ENCODE assay signal across 16 mouse cellular contexts in the genomic region with DNA sequence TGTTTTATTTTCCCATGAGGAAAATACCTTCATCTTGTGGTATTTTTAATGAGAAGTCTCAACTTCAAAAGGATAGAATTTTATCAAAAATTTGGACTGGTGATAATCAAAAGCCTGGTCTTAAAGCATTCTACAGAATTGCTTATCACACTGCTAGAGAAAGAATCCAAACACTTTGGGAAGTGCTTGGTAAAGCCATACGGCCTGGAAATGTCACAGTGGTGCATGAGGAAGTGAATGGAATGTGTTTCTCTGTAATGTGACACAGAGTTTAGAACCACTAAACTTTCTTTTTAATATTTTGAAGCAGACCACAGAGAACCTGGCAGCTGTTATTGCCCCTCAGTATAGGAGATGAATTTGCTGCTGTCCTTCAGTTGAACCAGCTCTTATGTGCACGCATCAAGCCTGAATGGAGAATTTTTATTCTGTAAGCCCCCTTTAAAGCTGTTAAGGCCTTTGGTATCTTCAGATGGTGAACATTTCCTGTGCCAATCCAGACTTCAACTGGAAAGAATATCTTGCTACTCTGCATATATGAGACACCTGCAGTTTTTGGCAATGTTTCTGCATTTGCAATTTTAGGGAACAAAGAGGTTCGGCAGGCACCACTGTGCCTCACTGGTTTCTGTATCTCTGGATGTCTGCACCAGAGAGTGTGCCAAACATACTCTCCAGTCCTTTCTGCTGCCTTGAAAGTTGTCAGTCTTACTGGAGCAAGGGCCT.
DNase-seq lines count a peak whose midpoint lies in the region; ATAC-seq and TF ChIP-seq lines count a peak whose summit lies in the region.
"Had no signal": no experiment of that assay in that cellular context is flagged by ENCODE, and none has a peak within 500 bp of the region (broad histone marks: within the 10 kb centered on the region; RNA-seq: fewer than 3 reads in every experiment).

No protein-coding gene starts in this region.

- H3K4me3 ChIP-seq in hindbrain, embryonic 15.5 days = no peak overlapping the region
- no peak overlapping the region for H3K4me3 ChIP-seq in hindbrain, embryonic 12.5 days
- no peak overlapping the region for H3K4me3 ChIP-seq in heart, embryonic 11.5 days (ENCODE audit: low read depth, low read length)
- no peak overlapping the region for H3K4me3 ChIP-seq in intestine, postnatal 0 days (ENCODE audit: low read depth, low read length)
- H3K4me3 ChIP-seq: erythroblast, embryonic 14.5 days; heart, embryonic 15.5 days; limb, embryonic 13.5 days had no signal

- H3K9me3 ChIP-seq in hindbrain, embryonic 15.5 days = no peaks in the 10 kb centered on the region
- no peaks in the 10 kb centered on the region for H3K9me3 ChIP-seq in hindbrain, embryonic 12.5 days (replicated peaks)
- no peaks in the 10 kb centered on the region for H3K9me3 ChIP-seq in heart, embryonic 11.5 days (replicated peaks; ENCODE audit: control insufficient read depth, low read length)
- H3K9me3 ChIP-seq in intestine, postnatal 0 days (ENCODE audit: control insufficient read depth) = no peaks in the 10 kb centered on the region
- H3K9me3 ChIP-seq: heart, embryonic 15.5 days; limb, embryonic 13.5 days had no signal

- no peak overlapping the region for H3K9ac ChIP-seq in hindbrain, embryonic 15.5 days
- no peak overlapping the region for H3K9ac ChIP-seq in hindbrain, embryonic 12.5 days
- H3K9ac ChIP-seq in heart, embryonic 11.5 days (ENCODE audit: low read depth, low read length) = no peak overlapping the region
- H3K9ac ChIP-seq in intestine, postnatal 0 days (ENCODE audit: low read depth, low read length) = no peak overlapping the region
- H3K9ac ChIP-seq: heart, embryonic 15.5 days; limb, embryonic 13.5 days had no signal

- H3K27me3 ChIP-seq in hindbrain, embryonic 15.5 days = no peaks in the 10 kb centered on the region
- no peaks in the 10 kb centered on the region for H3K27me3 ChIP-seq in hindbrain, embryonic 12.5 days
- H3K27me3 ChIP-seq in heart, embryonic 11.5 days (ENCODE audit: control insufficient read depth, insufficient read depth, low read length) = no peaks in the 10 kb centered on the region
- H3K27me3 ChIP-seq in intestine, postnatal 0 days (replicated peaks; ENCODE audit: control insufficient read depth, insufficient read depth, low read length) = no peaks in the 10 kb centered on the region
- H3K27me3 ChIP-seq: heart, embryonic 15.5 days; limb, embryonic 13.5 days; Patski had no signal

- H3K27ac ChIP-seq in hindbrain, embryonic 15.5 days (replicated peaks) = no peak overlapping the region
- H3K27ac ChIP-seq in hindbrain, embryonic 12.5 days = no peak overlapping the region
- H3K27ac ChIP-seq in heart, embryonic 11.5 days (ENCODE audit: low read depth, low read length) = no peak overlapping the region
- no peak overlapping the region for H3K27ac ChIP-seq in intestine, postnatal 0 days (ENCODE audit: low read depth, low read length)
- H3K27ac ChIP-seq: heart, embryonic 15.5 days; limb, embryonic 13.5 days had no signal

- no peak for TF ChIP-seq POLR2A in brain, embryonic 14.5 days (IDR thresholded peaks at IDR 0.05; ENCODE audit: borderline replicate concordance, extremely low read depth, insufficient read depth, insufficient read length, poor library complexity, severe bottlenecking)

- no peaks in the 10 kb centered on the region for H3K36me3 ChIP-seq in hindbrain, embryonic 15.5 days
- no peaks in the 10 kb centered on the region for H3K36me3 ChIP-seq in hindbrain, embryonic 12.5 days
- no peaks in the 10 kb centered on the region for H3K36me3 ChIP-seq in heart, embryonic 11.5 days (ENCODE audit: control insufficient read depth, insufficient read depth, low read length)
- H3K36me3 ChIP-seq in intestine, postnatal 0 days (ENCODE audit: control insufficient read depth, insufficient read depth) = no peaks in the 10 kb centered on the region
- H3K36me3 ChIP-seq: heart, embryonic 15.5 days; limb, embryonic 13.5 days had no signal

- no peaks in the 10 kb centered on the region for H3K4me1 ChIP-seq in hindbrain, embryonic 15.5 days (replicated peaks)
- no peaks in the 10 kb centered on the region for H3K4me1 ChIP-seq in hindbrain, embryonic 12.5 days
- no peaks in the 10 kb centered on the region for H3K4me1 ChIP-seq in heart, embryonic 11.5 days (ENCODE audit: control insufficient read depth, insufficient read depth, low read length)
- no peaks in the 10 kb centered on the region for H3K4me1 ChIP-seq in intestine, postnatal 0 days (replicated peaks; ENCODE audit: control insufficient read depth, insufficient read depth, low read length)
- H3K4me1 ChIP-seq: heart, embryonic 15.5 days; limb, embryonic 13.5 days had no signal

- TF ChIP-seq CTCF in brain, embryonic 14.5 days (IDR thresholded peaks at IDR 0.05; ENCODE audit: borderline replicate concordance, extremely low read depth, insufficient read depth, insufficient read length) = no peak
- TF ChIP-seq CTCF in intestine, postnatal 0 days (IDR thresholded peaks at IDR 0.05; ENCODE audit: low read depth) = no peak

- no peak overlapping the region for H3K4me2 ChIP-seq in hindbrain, embryonic 15.5 days
- H3K4me2 ChIP-seq in hindbrain, embryonic 12.5 days (replicated peaks) = no peak overlapping the region
- no peak overlapping the region for H3K4me2 ChIP-seq in heart, embryonic 11.5 days
- H3K4me2 ChIP-seq in intestine, postnatal 0 days (replicated peaks; ENCODE audit: low read depth) = no peak overlapping the region
- H3K4me2 ChIP-seq: heart, embryonic 15.5 days; limb, embryonic 13.5 days had no signal

- 62% methylated on average over 3 of the region's 3 CpGs for WGBS in hindbrain, embryonic 15.5 days
- WGBS in hindbrain, embryonic 12.5 days = 79% methylated on average over 3 of the region's 3 CpGs
- 65% methylated on average over 3 of the region's 3 CpGs for WGBS in heart, embryonic 11.5 days (ENCODE audit: insufficient replicate concordance)
- WGBS in intestine, postnatal 0 days = 83% methylated on average over 3 of the region's 3 CpGs

- DNase-seq in brain, embryonic 14.5 days (ENCODE audit: low read depth) = peak; percentile 89
- DNase-seq in frontal cortex, adult 2 months (ENCODE audit: extremely low spot score in 1 of 2, low spot score in 1 of 2) = peak; percentile 8 to 55
- DNase-seq in layer of hippocampus, postnatal 36 days = peak; percentile 24
- no peak for DNase-seq in lung, postnatal 4 days
- DNase-seq: gastrocnemius, postnatal 36 days; kidney, adult 18-20 months; kidney, postnatal 36 days; lung, adult 18-20 months had no signal

- ATAC-seq in hindbrain, embryonic 15.5 days (ENCODE audit: low FRiP score, low read depth) = peak; percentile 56
- no peak for ATAC-seq in hindbrain, embryonic 12.5 days (ENCODE audit: low FRiP score)
- ATAC-seq in heart, embryonic 11.5 days (replicated peaks; ENCODE audit: insufficient number of reproducible peaks, low FRiP score, low TSS enrichment) = no peak
- ATAC-seq in intestine, postnatal 0 days = no peak
- ATAC-seq: Patski had no signal

Comparison
In these comparisons a context has a peak if more than half of its experiments do, and no peak if none do; other contexts are left out.
1. DNase-seq: peak in brain, embryonic 14.5 days (single experiment), frontal cortex, adult 2 months (2 of 2) and layer of hippocampus, postnatal 36 days (2 of 2); none in lung, postnatal 4 days (0 of 2).